Mouse (Mus musculus) urinary bladder, postnatal 14 days (tissue): ENCODE results near the gene Olfr132.
"Not testable (repeated sequence)": the region's sequence is repeated elsewhere in the genome, so short reads cannot be mapped to it uniquely, and the experiment has no call there.

Experiments
- DNase-seq: peaks from one replicate; pipeline ENCODE4 v3.0.0; 2021; ENCODE audit warnings: low spot score

Gene Olfr132

GRCm38 (mm10) chr17:38134426-38134825 is at the start of gene Olfr132:
Gene Olfr132 (minus strand): TSS chr17:38134526.
- no peak for DNase-seq

GRCm38 (mm10) chr17:38171088-38171487 is 36.8 kb upstream of the Olfr132 start, which contains the start of gene Olfr134:
Gene Olfr134 (plus strand): TSS chr17:38171388.
- DNase-seq, result no peak

GRCm38 (mm10) chr17:38144981-38145380 is 10.7 kb upstream of the Olfr132 start, which contains the start of gene Olfr133:
Gene Olfr133 (plus strand): TSS chr17:38145281.
- no peak for DNase-seq

- not testable (repeated sequence) for DNase-seq
Observed at GRCm38 (mm10) chr17:38125371-38125770, 9.0 kb downstream of the Olfr132 start.

GRCm38 (mm10) chr17:38124199-38124598 is 10.1 kb downstream of the Olfr132 start:
- DNase-seq, result not testable (repeated sequence)

GRCm38 (mm10) chr17:38088593-38088992 is 45.7 kb downstream of the Olfr132 start, which contains the start of gene Olfr131:
Gene Olfr131 (minus strand): TSS chr17:38088693.
- no peak for DNase-seq

DNA sequence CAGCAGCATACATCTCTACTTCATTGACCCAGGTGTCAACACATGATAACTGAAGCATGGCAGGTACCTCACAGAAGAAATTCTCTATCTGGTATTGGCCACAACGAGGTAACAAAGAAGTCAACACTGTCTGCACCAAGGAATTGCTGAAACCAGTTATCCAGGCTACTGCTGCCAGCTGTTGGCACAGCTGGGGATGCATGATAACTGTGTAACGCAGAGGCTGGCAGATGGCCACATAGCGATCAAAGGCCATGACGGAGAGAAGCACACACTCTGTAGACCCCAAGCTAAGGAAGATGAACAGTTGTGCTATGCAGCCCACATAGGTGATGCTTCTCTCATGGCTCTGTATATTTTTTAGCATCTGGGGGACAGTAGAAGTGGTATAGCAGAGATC is 52.0 kb downstream of the Olfr132 start:
- DNase-seq, result no peak
